Mouse (Mus musculus) adrenal gland, adult 2 months (tissue): ENCODE measurements around the gene Pdx1. TPM values are rescaled to one million over a fixed set of nuclear protein-coding genes. Genes with fewer than 3 reads are reported as not detected.

Experiments used
- DNase-seq: peaks from one replicate; pipeline ENCODE4 v3.0.0; 2021
- microRNA-seq, 2 experiments: library from miRNA; unstranded; fragments of <30 nt; microRNA quantifications; one replicate each; pipeline ENCODE4 v1.2.0; 2021
- polyA plus RNA-seq: library from polyadenylated mRNA; depleted of rRNA; stranded (reverse); fragments of >200 nt; gene quantifications from 2 replicates; pipeline ENCODE4 v1.2.3, GENCODE M21; 2012; rRNA removed
- total RNA-seq, 2 experiments: library from RNA; stranded (reverse); gene quantifications; 2 replicates each; pipeline ENCODE4 v1.2.3; 2021

The Pdx1 gene
- total and polyA plus RNA-seq, 3 experiments = not detected

DNA sequence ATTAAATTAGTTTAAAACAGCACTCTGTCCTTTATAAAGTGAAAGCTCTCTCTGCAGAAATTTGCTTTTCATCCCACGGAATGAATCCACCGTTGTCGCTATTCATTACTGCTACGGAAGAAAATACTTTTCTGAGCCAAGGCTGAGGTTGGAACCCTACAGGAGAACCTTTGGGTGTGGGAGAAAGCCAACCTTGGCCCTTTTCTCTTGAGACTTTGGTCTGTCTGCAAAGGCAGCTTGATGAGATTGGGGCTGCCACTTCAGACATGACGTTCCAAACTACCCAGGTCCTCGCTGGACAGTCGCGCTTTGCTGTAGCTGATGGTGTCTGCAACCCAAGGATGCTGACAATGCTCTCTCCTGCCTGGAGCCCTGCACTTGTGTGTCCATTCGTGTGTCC is 38.7 kb downstream of the Pdx1 start:
- no peak for DNase-seq

DNA sequence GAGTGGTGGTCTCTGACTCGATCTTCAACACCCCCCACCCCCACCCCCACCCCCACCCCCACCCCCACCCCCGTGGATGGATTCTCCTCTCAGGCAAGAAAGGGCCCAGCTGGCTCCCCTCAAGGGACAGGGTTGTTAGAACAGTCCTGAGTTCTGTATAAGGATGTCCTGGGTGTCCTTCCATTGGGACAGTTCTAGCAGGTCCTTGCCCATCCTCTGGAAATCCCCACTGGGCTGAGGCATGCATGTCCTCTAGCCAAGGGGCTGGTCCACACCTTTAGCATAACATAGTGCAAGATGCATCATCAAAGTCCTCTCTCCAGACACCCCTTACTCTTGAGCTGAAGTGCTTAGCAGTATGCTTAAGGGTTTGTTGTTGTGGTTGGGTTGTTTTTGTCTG is 40.0 kb downstream of the Pdx1 start:
- DNase-seq = no peak

DNA sequence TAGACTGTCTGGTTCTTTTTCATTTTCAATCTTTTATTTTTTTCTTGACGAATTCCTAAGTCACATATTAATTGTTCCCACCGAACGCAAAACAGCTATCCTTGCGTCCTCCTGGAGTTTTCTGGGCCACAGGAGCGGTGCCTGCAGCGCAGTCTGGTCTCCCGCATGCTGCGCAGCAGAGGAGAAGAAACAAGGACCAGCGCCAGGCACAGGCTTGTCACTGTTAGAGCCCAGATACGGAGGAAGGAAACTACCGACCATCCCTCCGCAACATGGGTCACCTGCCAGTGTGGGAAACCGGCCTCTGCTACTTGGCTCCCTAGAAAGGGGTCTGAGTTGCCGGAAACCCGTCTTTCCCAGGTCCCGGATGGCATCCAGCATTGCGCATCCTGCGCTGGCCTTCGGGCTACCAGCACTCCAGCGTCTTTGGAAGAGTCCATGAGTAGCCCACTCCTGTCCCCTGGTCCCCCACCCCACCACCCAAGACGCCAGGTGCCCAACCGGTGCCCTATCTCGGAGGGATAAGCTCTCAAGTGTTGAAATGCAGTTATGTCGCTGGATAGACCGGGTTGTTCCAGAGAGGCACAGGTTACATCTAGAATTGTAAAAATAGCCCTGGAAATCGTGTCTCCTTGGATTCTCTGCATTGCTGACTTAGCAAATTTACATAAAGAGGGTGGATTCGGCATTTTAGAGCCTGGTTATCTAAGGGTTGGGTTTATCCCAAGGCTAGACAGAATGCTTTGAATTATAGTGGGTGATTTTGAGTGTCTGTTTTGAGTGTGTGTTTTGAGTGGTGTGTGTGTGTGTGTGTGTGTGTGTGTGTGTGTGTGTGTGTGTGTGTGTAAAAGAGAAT is 43.3 kb downstream of the Pdx1 start:
- DNase-seq = no peak

DNA sequence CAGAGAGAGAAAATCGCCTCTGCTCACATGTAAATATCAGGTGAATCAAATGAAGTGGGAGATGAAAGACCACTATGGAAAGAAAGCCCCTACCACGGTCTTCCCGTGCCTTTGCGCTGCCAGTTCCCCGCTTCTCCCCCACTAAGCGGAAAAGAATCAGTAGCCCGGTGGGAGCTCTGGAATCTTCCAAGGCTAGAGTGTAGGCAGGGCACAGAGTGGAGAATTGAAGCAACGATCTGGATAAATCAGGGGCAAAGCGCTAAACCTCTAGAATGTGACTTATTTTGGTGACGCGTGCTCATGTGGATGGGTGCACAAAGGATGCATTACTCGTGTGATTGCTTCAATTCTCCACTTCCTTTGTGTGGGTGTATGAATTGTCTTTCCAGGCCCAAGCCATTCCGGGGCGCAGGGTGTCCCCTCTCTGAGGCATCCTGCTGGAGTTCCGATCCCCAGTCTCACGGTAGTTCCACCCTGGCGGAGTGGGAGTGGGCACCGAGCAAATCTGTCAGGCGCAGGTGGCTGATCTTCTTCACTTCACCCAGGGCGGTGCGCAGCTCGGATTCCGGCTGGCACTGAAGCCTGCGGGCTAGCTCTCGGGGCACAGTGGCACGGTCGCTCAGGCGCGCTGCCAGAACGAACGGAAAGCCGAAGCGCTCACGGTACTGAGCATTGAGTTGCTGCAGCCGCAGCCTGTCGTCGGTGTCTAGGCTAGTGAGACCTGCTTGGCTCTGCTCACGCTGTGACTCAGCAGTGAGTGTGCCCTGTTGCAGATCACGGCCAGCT is 45.1 kb downstream of the Pdx1 start:
- DNase-seq = peak; percentile 80

DNA sequence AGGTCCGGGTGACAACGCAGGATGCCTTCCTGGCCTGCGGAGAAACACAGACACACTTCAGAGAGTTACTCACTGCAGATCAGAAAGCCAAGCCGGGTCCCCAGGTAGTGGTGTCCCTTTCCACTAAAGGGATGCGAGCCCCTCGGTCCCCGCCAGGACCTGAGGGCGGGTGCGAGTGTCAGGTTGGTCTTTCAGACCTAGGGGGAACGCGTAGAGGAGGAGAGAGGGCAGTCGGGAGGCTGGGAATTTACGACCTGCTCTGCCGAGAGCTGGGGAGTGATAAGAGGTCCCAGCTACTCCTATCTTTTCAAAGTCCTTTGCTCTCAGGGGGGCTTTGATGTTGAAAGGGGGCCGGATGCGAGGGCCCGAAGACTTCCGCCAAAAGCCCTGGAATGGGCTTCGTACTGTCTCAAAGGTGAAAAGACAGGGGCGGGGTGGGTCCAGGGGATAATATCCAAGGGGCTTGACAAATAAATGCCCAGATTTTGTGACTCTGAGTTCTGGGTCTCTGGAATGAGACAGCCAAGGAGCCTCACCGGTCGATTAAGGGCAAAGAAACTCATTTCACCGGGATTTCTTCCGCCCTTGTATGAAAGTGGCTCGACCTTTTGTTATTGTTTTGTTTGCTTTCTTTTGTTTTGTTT is 45.8 kb downstream of the Pdx1 start:
- no peak for DNase-seq

DNA sequence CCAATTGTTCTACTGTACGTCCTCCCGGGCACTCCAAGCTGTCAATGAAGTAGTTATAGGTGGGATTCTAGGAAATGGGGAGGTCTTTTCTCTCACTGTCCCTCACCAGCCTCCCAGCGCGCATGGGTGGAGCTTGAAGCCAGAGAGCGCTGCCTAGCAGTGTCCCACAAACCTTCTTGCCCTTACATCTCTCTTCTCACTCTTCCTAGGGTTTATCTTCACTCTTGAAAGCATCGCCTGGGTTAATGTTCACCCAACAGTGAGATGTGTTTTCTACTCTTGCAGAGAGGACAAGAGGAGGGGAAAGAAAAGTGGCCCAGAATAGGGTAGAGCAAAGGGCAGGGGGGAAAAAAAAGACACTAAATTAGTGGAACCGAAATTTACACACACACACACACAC is 47.6 kb downstream of the Pdx1 start:
- no peak for DNase-seq

DNA sequence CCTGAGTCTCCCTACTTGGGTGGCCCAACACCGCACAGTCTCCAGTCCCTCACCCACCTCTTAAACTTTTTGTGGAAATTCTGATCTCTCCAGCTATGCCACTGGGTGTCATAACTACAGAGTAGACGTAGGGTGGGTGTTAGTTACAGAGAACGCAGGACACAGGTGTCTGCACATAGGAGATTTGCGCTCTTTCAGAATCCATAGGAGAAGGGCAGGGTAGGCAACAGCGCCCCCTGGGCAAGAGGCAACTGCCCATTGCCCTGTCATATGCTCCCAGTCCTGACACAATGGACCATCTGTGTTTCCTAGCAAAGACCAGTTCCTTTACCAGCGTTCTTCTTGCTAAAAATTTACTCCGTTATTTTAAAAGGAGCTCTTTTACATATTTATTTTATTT is 48.2 kb downstream of the Pdx1 start:
- DNase-seq = no peak

DNA sequence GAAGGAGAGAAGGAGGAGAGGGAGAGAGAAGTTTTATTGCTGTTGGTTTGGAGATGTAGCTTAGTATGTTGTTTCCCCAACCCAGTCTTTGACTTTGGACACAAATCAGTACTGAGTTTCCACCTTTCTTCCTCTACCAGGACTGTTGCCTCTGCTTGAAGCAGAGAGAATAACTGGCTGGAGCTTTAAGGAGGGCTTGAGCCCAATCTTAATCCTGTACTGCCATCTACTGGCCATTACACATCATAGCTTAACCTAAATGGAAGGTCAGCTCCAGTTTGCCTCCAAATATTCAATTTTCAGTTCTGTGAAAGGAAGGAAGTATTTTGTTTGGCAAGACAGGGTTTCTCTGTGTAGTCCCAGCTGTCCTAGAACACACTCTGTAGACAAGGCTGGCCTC is 49.9 kb downstream of the Pdx1 start:
- no peak for DNase-seq

DNA sequence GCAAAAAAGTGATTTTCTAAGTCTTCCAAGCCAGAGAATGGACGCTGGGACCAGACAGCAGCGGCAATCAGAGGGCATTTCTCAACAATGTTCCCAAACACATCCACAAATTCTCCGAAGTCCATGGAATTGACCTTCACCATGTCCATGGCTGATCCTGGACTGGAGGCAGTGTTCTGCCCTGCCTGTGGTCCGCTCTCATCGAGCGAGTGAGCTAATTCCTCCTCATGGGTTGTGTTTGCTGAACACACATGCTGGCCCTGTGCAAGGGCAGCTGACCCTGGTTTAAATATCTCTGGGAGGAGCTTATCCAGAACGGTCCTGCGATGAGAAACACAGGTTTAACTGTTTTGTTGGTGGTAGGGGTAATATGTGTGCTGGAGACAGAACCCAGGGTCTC is 52.4 kb downstream of the Pdx1 start, which contains the start of gene Urad:
Gene Urad, minus strand, starts transcription at position 258 of the 400 bp plus-strand sequence.
- no peak for DNase-seq

DNA sequence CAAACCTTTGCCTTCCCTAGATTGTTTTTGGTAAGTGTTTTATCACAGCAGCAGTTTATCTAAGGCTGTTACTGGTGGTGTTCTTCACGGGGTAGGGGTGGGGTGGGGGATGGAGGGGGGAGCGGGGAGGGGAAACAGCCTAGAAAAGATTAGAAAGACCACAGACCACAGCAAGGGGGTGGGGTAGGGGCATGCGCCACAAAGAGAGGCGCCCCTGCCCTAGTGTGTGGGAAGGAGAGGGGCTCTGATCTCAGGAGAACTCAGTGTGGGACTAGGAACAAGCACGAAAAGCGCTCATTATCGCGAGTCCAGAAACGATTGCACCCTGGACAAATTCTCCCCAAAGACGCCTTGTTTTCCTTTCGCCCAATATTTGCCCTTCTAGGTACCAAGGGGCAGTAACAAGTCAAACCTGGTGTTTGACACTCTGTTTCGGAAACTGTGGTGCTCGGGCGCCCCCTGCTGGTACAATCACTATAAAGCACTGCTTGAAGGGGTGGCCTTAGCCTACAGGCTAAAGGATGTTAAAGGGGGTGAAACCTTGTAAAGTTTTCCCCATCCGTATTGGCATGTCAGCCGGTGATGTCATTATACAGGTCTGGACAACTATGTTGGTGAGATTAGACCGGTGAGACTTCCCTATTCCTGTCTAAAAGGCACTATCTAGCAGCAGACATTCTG is 53.6 kb downstream of the Pdx1 start:
- peak; percentile 68 for DNase-seq

Small RNA genes within 50 kb of the gene (microRNA-seq; reads per million reads assigned to microRNA genes)
- gene Mir7k = 1.7 to 1.8 reads per million in 2 experiments

Other genes starting within 250 kb of the Pdx1 start
- 10 to 100 TPM; 13.0 to 13.4 TPM for gene Lnx2, start 193.4 kb upstream of the Pdx1 start, total RNA-seq
- gene Lnx2, start 193.4 kb upstream of the Pdx1 start, polyA plus RNA-seq = 33.1 and 38.5 TPM in 2 replicates
- gene Polr1d, start 192.9 kb upstream of the Pdx1 start, total RNA-seq = 100 to 1,000 TPM; 111 to 124 TPM
- gene Polr1d, start 192.9 kb upstream of the Pdx1 start, polyA plus RNA-seq = 42.9 and 45.9 TPM in 2 replicates
- not detected for gene Gsx1, start 81.3 kb upstream of the Pdx1 start, total RNA-seq
- gene Gsx1, start 81.3 kb upstream of the Pdx1 start, polyA plus RNA-seq = not detected in 2 replicates
- gene Cdx2, start 37.3 kb downstream of the Pdx1 start, total RNA-seq = not detected
- gene Cdx2, start 37.3 kb downstream of the Pdx1 start, polyA plus RNA-seq = not detected in 2 replicates
- gene Urad, start 52.5 kb downstream of the Pdx1 start, total RNA-seq = 1 to 10 TPM in 1 of 2 experiments, not detected in 1; 3.5 TPM
- gene Urad, start 52.5 kb downstream of the Pdx1 start, polyA plus RNA-seq = 2.2 and 3.3 TPM in 2 replicates
- gene Flt3, start 130.5 kb downstream of the Pdx1 start, total RNA-seq = under 1 TPM; 0.24 to 0.35 TPM
- 0.07 and 0.15 TPM in 2 replicates for gene Flt3, start 130.5 kb downstream of the Pdx1 start, polyA plus RNA-seq
- gene Pan3, start 160.2 kb downstream of the Pdx1 start, total RNA-seq = 100 to 1,000 TPM in 1 of 2 experiments, 10 to 100 TPM in 1; 75.5 to 122 TPM
- 8.0 and 11.2 TPM in 2 replicates for gene Pan3, start 160.2 kb downstream of the Pdx1 start, polyA plus RNA-seq